In genomic region chr6:134898095-134898965, GRCm38 (mm10) we compare ENCODE assay signal across 8 mouse cellular contexts. TPM values are rescaled to one million over a fixed set of nuclear protein-coding genes. Genes with fewer than 3 reads are reported as not detected.
DNase-seq lines count a peak whose midpoint lies in the region; ATAC-seq lines count a peak whose summit lies in the region.

Gene Gpr19 (minus strand): TSS chr6:134898578.

- H3K9me3 ChIP-seq in intestine, embryonic 15.5 days = no peaks in the 10 kb centered on the region
- no peaks in the 10 kb centered on the region for H3K9me3 ChIP-seq in midbrain, embryonic 10.5 days (replicated peaks)

- no peaks in the 10 kb centered on the region for H3K36me3 ChIP-seq in intestine, embryonic 15.5 days
- peaks cover 3% of the 10 kb centered on the region for H3K36me3 ChIP-seq in midbrain, embryonic 10.5 days

- H3K4me1 ChIP-seq in intestine, embryonic 15.5 days (replicated peaks) = 0 out of 2 replicates have a peak, but pooled peaks cover 4% of the 10 kb centered on the region
- H3K4me1 ChIP-seq in midbrain, embryonic 10.5 days = peaks cover 29% of the 10 kb centered on the region

- intact Hi-C loops in gastrocnemius, postnatal 36 days (cut with DNase I) = no loop called here
- intact Hi-C loops in left cerebral cortex, postnatal 36 days (cut with DNase I) = loop anchor here (1.0 kb wide), 1 partner anchor 22 kb away; the partner anchor contains the start of gene Cdkn1b

- peak; percentile 95 for ATAC-seq in intestine, embryonic 15.5 days

- peak within 1 kb of the TSS; percentile 99 for H3K27ac ChIP-seq in intestine, embryonic 15.5 days
- peak within 1 kb of the TSS; percentile 97 for H3K27ac ChIP-seq in midbrain, embryonic 10.5 days (replicated peaks)

- H3K4me3 ChIP-seq in intestine, embryonic 15.5 days (replicated peaks) = peak within 1 kb of the TSS; percentile 47
- H3K4me3 ChIP-seq in midbrain, embryonic 10.5 days = peak within 1 kb of the TSS; percentile 61

- DNase-seq in adrenal gland, adult 8-10 months = peak; percentile 86
- DNase-seq in embryo, embryonic 11.5 days (ENCODE audit: low read depth, low spot score) = peak; percentile 92
- DNase-seq in gastrocnemius, postnatal 36 days = peak; percentile 88
- DNase-seq in left cerebral cortex, postnatal 36 days (ENCODE audit: low spot score in 2 of 2) = peak; percentile 87 to 88
- peak; percentile 95 for DNase-seq in midbrain, embryonic 10.5 days (ENCODE audit: low spot score)
- DNase-seq in skeletal muscle tissue, adult 2 months (ENCODE audit: low read depth, low spot score) = peak; percentile 96
- DNase-seq in B cell, adult 2 months = no peak

- peak within 1 kb of the TSS; percentile 65 for H3K9ac ChIP-seq in intestine, embryonic 15.5 days

- H3K27me3 ChIP-seq in intestine, embryonic 15.5 days (replicated peaks) = no peaks in the 10 kb centered on the region
- H3K27me3 ChIP-seq in midbrain, embryonic 10.5 days (ENCODE audit: low read depth, poor library complexity, severe bottlenecking) = no peaks in the 10 kb centered on the region

- under 1% methylated on average over 51 of the region's 51 CpGs for WGBS in intestine, embryonic 15.5 days
- under 1% methylated on average over 51 of the region's 51 CpGs for WGBS in midbrain, embryonic 10.5 days

- peak within 1 kb of the TSS; percentile 74 for H3K4me2 ChIP-seq in intestine, embryonic 15.5 days (replicated peaks)

RNA-seq across cellular contexts. Expression of gene Gpr19, which starts in this region (rescaled TPM):
- total RNA-seq in adrenal gland, adult 8-10 months (2022) = 1 to 10 TPM; 7.1 to 9.8 (median 7.9) TPM
- 1 to 10 TPM; 3.5 to 4.6 TPM for total RNA-seq in gastrocnemius, postnatal 36 days (2021)
- 10.4 and 10.6 TPM in 2 replicates for polyA plus RNA-seq in intestine, embryonic 15.5 days (2015; fragmentation: Nextera tagmentation; extraction: Ambion mirVana)
- 10 to 100 TPM; 20.2 to 24.9 TPM for total RNA-seq in left cerebral cortex, postnatal 36 days (2021)
- 32.3 and 37.7 TPM in 2 replicates for polyA plus RNA-seq in midbrain, embryonic 10.5 days (2016; fragmentation: Nextera tagmentation; extraction: Ambion mirVana)

Comparison
In these comparisons a context has a peak if more than half of its experiments do, and no peak if none do; other contexts are left out.
1. DNase-seq: peak in adrenal gland, adult 8-10 months (single experiment), embryo, embryonic 11.5 days (single experiment), gastrocnemius, postnatal 36 days (2 of 2), left cerebral cortex, postnatal 36 days (2 of 2), midbrain, embryonic 10.5 days (single experiment) and skeletal muscle tissue, adult 2 months (single experiment); none in B cell, adult 2 months (0 of 2).